Mouse (Mus musculus) kidney, embryonic 14.5 days (tissue): ENCODE results near the gene Itpa. TPM values are rescaled to one million over a fixed set of nuclear protein-coding genes. Genes with fewer than 3 reads are reported as not detected.
A peak's percentile ranks its signal among the peaks of the same experiment; 100 is the strongest.
"Not testable (repeated sequence)": the region's sequence is repeated elsewhere in the genome, so short reads cannot be mapped to it uniquely, and the experiment has no call there.

Source experiments
- ATAC-seq: fragments of 200-750 bp; cut with Nextera tagmentation; 2 replicates; pipeline ENCODE4 v1.8.0; 2017; ENCODE audit warnings: moderate number of reproducible peaks, mild to moderate bottlenecking, moderate TSS enrichment, moderate library complexity; ENCODE audit not compliant: low FRiP score, low TSS enrichment
- H3K27ac ChIP-seq: fragments of 300-500 bp; sonication (generic); 2 replicates; pipeline ENCODE4 v1.5.1; 2014; ENCODE audit warnings: low read depth, mild to moderate bottlenecking, low read length, moderate library complexity, mixed read lengths
- H3K27me3 ChIP-seq: fragments of 300-500 bp; sonication (generic); 2 replicates; pipeline ENCODE4 v1.6.1; 2014; ENCODE audit warnings: mild to moderate bottlenecking, low read length; ENCODE audit not compliant: control insufficient read depth, insufficient read depth
- H3K36me3 ChIP-seq: fragments of 300-500 bp; sonication (generic); 2 replicates; pipeline ENCODE4 v1.6.1; 2014; ENCODE audit warnings: low read length, mixed read lengths; ENCODE audit not compliant: control insufficient read depth, insufficient read depth
- H3K4me1 ChIP-seq: fragments of 300-500 bp; sonication (generic); 2 replicates; pipeline ENCODE4 v1.6.1; 2014; ENCODE audit warnings: low read length, mixed read lengths; ENCODE audit not compliant: control insufficient read depth, insufficient read depth
- H3K4me2 ChIP-seq: fragments of 300-500 bp; sonication (generic); replicated peaks from 2 replicates; pipeline ENCODE4 v1.6.1; 2014; ENCODE audit warnings: low read depth, mild to moderate bottlenecking, low read length
- H3K4me3 ChIP-seq: fragments of 300-500 bp; sonication (generic); 2 replicates; pipeline ENCODE4 v1.5.1; 2014; ENCODE audit warnings: mild to moderate bottlenecking, low read length
- H3K9ac ChIP-seq: fragments of 300-500 bp; sonication (generic); 2 replicates; pipeline ENCODE4 v1.6.1; 2014; ENCODE audit warnings: low read depth, mild to moderate bottlenecking, low read length, moderate library complexity
- H3K9me3 ChIP-seq: fragments of 300-500 bp; sonication (generic); 2 replicates; pipeline ENCODE4 v1.6.1; 2016; ENCODE audit warnings: low read length; ENCODE audit not compliant: control insufficient read depth
- WGBS: fragments of 180-500 bp; shearing (Covaris S2); extraction: QIAGEN DNeasy Blood & Tissue Kit; methylation state at CpG from one replicate; pipeline ENCODE4 v1.1.7; 2014; 5-methylcytosine and 5-hydroxymethylcytosine counted together
- polyA plus RNA-seq: library from polyadenylated mRNA; unstranded; fragments of >200 nt; fragmentation: Nextera tagmentation; extraction: Ambion mirVana; gene quantifications from 2 replicates; pipeline ENCODE4 v1.2.1, GENCODE M21; 2014

Itpa gene
- polyA plus RNA-seq, 1 experiment from 2014 or later: 120 TPM

DNA sequence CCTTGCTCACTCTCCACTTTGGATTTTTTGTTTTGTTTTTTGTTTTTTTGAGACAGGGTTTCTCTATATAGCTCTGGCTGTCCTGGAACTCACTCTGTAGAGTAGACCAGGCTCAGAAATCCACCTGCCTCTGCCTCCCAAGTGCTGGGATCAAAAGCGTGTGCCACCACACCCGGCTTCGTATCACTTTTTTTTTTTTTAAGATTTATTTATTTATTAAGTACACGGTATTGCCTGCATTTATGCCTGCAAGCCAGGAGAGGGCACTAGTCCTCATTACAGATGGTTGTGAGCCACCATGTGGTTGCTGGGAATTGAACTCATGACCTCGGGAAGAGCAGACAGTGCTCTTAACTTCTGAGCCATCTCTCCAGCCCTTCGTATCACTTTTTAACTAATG is 18.4 kb upstream of the Itpa start:
- not testable (repeated sequence) for H3K27ac ChIP-seq, H3K9ac ChIP-seq, H3K4me3 ChIP-seq, H3K4me1 ChIP-seq, ATAC-seq, H3K4me2 ChIP-seq, H3K27me3 ChIP-seq, H3K9me3 ChIP-seq
- 84% methylated on average over 6 of the region's 6 CpGs for WGBS
- peaks cover 13% of the 10 kb centered on the region for H3K36me3 ChIP-seq

DNA sequence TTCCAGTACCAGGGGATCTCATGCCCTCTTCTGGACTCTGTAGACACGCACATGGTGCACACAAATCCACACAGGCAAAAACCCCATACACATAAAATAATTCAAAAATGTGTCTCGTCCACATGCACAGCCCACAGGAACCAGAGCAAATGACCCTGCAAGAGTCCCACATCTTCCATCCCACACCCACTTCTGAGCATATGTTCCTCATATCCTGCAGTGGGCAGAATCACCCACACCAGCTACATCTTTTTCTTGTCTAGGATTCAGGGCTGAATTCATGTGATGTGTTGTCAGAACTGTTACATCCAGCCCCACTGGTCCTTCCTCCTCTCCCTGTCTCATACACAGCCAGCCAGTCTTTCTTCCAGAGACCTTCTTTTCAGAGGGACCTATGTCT is 14.1 kb upstream of the Itpa start:
- 94% methylated on average over 2 of the region's 2 CpGs for WGBS
- H3K27ac ChIP-seq: no peak overlapping the region
- H3K36me3 ChIP-seq: peaks cover 54% of the 10 kb centered on the region
- no peak for ATAC-seq
- no peaks in the 10 kb centered on the region for H3K9me3 ChIP-seq
- no peaks in the 10 kb centered on the region for H3K27me3 ChIP-seq
- H3K4me3 ChIP-seq: no peak overlapping the region
- H3K4me2 ChIP-seq: no peak overlapping the region
- no peak overlapping the region for H3K9ac ChIP-seq
- no peaks in the 10 kb centered on the region for H3K4me1 ChIP-seq

DNA sequence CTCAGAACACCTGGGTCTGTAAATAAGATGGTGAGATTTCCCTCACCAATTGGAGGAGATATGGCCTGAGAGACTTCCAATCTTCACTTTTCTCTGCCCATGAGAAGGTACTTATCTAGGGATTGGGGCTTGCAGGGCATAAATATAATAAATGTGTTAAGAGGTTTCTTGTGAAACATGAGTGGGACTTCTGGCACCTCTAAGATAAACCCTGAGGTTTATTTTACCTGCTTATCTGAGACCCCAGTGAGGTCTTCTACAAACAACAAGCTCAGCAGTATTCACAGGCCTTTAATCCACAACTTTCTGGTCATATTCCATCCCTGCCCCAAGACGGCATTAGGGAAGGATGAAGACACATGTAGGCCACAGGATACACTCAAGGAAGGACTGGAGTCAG is 13.7 kb upstream of the Itpa start:
- Histone ChIP-seq H3K27ac (no peak overlapping the region), H3K36me3 (peaks cover 57% of the 10 kb centered on the region), H3K9me3 (no peaks in the 10 kb centered on the region), H3K4me3 (no peak overlapping the region), H3K27me3 (no peaks in the 10 kb centered on the region), H3K9ac (no peak overlapping the region), H3K4me2 (no peak overlapping the region), H3K4me1 (no peaks in the 10 kb centered on the region)
- 86% methylated on average over 1 of the region's 1 CpGs for WGBS
- no peak for ATAC-seq

DNA sequence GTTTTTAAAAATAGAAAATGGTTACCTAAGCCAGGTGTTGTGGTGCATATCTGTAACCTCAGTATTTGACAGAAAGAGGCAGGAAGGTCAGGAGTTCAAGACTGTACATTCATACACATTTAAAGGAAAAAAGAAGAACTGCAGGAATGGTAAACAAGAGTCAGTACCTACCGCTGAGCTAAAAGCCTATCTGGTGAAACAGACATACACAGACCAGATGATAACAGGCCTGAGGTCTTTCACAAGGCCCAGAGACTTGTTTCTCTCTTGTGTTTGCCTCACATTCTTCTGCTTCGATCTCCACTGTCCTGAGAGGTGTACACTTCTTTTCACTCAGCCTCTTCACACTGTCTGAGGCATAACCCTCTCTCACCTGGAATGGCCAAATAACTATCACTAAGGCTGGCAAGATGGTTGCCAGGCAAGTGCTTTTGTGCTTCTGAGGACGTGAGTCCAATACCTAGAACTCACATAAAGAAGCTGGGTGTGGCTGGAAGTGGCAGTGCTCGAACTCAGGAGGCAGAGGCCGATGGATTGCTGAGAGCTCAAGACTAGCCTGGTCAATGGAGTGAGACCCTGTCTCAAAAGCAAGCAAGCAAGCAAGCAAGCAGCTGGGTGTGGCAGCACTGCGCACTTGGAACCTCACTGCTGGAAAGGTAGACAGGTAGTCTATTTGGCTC is 11.6 kb upstream of the Itpa start:
- no peak for ATAC-seq
- H3K9ac ChIP-seq: no peak overlapping the region
- no peaks in the 10 kb centered on the region for H3K9me3 ChIP-seq
- peaks cover 71% of the 10 kb centered on the region for H3K36me3 ChIP-seq
- H3K4me1 ChIP-seq: no peaks in the 10 kb centered on the region
- H3K27ac ChIP-seq: no peak overlapping the region
- no peak overlapping the region for H3K4me3 ChIP-seq
- H3K4me2 ChIP-seq: no peak overlapping the region
- H3K27me3 ChIP-seq: no peaks in the 10 kb centered on the region
- 90% methylated on average over 6 of the region's 6 CpGs for WGBS

DNA sequence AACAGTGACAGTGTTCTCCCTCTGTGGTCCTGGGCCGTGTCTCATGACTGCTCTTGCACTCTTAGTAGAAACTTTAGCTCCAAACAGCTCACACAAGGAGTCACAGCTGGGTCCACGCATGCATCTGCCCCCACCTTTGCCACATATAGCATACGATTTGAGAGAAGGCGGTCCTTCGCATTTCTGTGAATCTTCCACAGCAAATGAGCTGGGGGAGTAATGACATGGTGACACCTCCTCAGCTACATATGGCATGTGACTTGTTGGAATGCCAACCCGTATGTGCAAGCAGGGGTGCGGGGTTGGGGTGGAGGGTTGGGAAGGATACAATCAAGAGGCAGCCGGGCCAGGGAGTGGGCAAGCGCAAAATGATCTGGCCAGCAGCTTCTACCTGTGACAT is 10.9 kb upstream of the Itpa start:
- no peak overlapping the region for H3K4me3 ChIP-seq
- H3K9ac ChIP-seq: no peak overlapping the region
- no peaks in the 10 kb centered on the region for H3K9me3 ChIP-seq
- H3K36me3 ChIP-seq: peaks cover 79% of the 10 kb centered on the region
- no peak overlapping the region for H3K4me2 ChIP-seq
- H3K27ac ChIP-seq: no peak overlapping the region
- no peak for ATAC-seq
- no peaks in the 10 kb centered on the region for H3K27me3 ChIP-seq
- no peaks in the 10 kb centered on the region for H3K4me1 ChIP-seq
- 92% methylated on average over 9 of the region's 9 CpGs for WGBS

DNA sequence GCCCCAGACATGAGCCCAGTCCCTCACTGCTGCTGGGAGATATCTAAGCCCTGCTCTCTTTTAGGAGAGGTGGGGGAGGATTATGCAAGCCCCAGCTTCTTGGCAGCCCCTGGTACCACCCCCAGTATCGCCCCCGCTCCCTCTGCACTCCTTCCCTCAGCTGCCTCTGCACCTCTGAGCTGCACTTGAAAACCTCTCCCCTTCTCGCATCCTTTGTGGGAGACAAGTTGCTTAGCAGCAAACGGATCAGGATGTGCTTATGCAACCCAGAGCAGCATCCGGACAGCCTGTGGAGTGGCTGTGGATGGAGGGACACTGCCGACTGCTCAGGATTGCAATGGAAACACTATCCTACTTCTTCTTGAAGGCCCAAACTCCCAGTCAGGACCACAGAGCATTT is 9.9 kb upstream of the Itpa start:
- H3K9ac ChIP-seq: no peak overlapping the region
- ATAC-seq: no peak
- no peaks in the 10 kb centered on the region for H3K4me1 ChIP-seq
- H3K4me2 ChIP-seq: no peak overlapping the region
- H3K27me3 ChIP-seq: no peaks in the 10 kb centered on the region
- no peak overlapping the region for H3K27ac ChIP-seq
- no peaks in the 10 kb centered on the region for H3K9me3 ChIP-seq
- 89% methylated on average over 6 of the region's 6 CpGs for WGBS
- H3K4me3 ChIP-seq: no peak overlapping the region
- peaks cover 83% of the 10 kb centered on the region for H3K36me3 ChIP-seq

DNA sequence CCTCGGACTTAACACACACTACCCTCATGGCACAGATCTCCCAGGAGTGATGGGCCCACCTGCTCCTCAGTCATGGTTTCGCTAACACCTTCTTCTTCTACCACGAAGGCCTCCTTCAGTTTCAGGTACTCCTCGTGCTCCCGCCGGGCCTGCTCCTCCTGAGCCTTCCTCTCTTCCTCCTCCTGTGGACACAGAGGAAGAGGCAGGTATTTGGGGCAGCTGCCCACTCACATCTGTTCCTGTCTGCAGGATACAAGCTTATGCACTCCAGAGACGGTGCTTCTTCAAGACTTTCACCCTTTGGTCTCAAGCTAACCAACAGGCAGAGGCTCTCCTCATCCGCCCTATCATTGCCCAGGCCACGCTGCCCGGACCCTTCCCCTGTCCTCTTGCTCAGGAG is 8.9 kb upstream of the Itpa start:
- H3K36me3 ChIP-seq: peaks cover 82% of the 10 kb centered on the region

DNA sequence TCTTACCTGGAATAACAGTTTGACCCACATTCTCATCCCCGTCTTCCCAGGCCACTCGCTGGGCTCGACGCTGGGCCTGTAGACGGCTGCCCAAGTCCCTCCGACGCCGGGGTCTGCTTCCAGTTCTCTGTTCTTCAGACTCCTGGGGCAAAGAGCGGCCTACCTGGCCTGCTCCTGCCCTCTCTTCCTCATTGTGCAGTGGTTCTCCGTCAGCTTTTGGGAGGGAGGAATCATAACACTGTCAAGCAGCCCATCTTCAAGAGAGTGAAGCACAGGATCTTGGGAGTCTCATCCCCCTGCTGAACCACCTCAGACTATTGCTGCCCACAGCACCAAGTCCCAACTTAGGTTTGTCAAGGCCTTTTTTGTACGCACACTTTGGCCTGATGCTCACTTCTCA is 4.1 kb upstream of the Itpa start:
- peaks cover 21% of the 10 kb centered on the region for H3K4me1 ChIP-seq
- no peak for ATAC-seq
- peak overlapping the region; percentile 61 for H3K4me2 ChIP-seq
- peak overlapping the region; percentile 87; the same call in 1 of the 2 replicates for H3K9ac ChIP-seq
- no peaks in the 10 kb centered on the region for H3K27me3 ChIP-seq
- peak overlapping the region; percentile 64 for H3K4me3 ChIP-seq
- H3K36me3 ChIP-seq: peaks cover 37% of the 10 kb centered on the region
- 90% methylated on average over 11 of the region's 11 CpGs for WGBS
- H3K9me3 ChIP-seq: no peaks in the 10 kb centered on the region
- H3K27ac ChIP-seq: no peak overlapping the region

More for the DNA sequence above, 8.9 kb upstream of the Itpa start:
- peaks cover 6% of the 10 kb centered on the region for H3K4me1 ChIP-seq
- no peaks in the 10 kb centered on the region for H3K9me3 ChIP-seq
- H3K27me3 ChIP-seq: no peaks in the 10 kb centered on the region
- no peak overlapping the region for H3K4me2 ChIP-seq
- no peak overlapping the region for H3K4me3 ChIP-seq
- WGBS: 89% methylated on average over 10 of the region's 10 CpGs
- H3K9ac ChIP-seq: no peak overlapping the region
- no peak overlapping the region for H3K27ac ChIP-seq
- no peak for ATAC-seq

DNA sequence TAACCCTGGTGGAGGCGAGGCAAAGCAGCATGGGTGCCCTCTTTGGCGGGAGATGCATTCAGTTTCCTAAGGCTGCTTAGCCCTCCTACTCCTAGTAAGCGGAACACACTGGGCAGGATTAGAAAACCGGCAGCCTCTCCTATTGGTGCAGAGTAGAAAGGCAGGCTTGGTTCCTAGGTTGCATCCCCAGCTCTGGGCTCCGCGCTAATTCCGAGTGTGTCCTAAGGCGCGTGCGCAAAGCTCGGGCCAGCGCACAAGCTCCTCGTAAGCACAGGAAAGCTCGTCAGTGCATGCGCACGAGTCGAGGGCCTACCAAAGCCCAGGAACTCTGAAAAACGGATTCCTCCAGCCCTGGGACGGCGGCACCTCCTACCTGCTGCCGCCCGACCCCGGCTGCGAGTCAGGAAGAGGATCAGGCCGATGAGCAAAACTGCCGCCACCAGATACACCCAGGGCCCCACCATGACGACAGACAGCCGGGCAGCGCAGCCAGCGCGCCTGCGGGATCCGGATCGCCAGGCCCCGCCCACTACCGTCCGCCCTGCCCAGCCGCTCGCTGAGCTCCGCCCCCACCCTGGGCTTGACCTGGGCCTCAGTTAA is 3.2 kb upstream of the Itpa start, which contains the start of gene Ddrgk1:
Ddrgk1 (minus strand) TSS at position 558 of the 600 bp plus-strand sequence.
- peaks cover 30% of the 10 kb centered on the region for H3K36me3 ChIP-seq
- peak within 1 kb of the TSS; percentile 64 for H3K4me3 ChIP-seq
- no peaks in the 10 kb centered on the region for H3K27me3 ChIP-seq
- peak within 1 kb of the TSS; percentile 61 for H3K4me2 ChIP-seq
- peak within 1 kb of the TSS; percentile 87 for H3K9ac ChIP-seq
- WGBS: under 1% methylated on average over 40 of the region's 40 CpGs
- H3K27ac ChIP-seq: peak within 1 kb of the TSS; percentile 99
- peaks cover 24% of the 10 kb centered on the region for H3K4me1 ChIP-seq
- no peaks in the 10 kb centered on the region for H3K9me3 ChIP-seq
- peak; percentile 96 for ATAC-seq
